Comparison of ENCODE assay signal across 1 mouse cellular context in genomic region chr9:111271056-111271433, GRCm38 (mm10).
TF ChIP-seq lines count a peak whose summit lies in the region.

No protein-coding gene starts in this region.

TF ChIP-seq in CH12.LX, 34 proteins besides CTCF, POLR2A, EP300 and RAD21 (continued from another document):
- TF ChIP-seq CHD1 (IDR thresholded peaks at IDR 0.05; ENCODE audit: low read depth, low read length), result no peak; the same call in 1 of the 2 replicates
- no peak for TF ChIP-seq HCFC1 (IDR thresholded peaks at IDR 0.05; ENCODE audit: low read depth, low read length)
- peak; percentile 67; the same call in 1 of the 2 replicates for TF ChIP-seq MYC (IDR thresholded peaks at IDR 0.05; ENCODE audit: low read depth, low read length)
- peak; percentile 50; the same call in 1 of the 2 replicates for TF ChIP-seq BHLHE40 (IDR thresholded peaks at IDR 0.05; ENCODE audit: low read depth, low read length)
- TF ChIP-seq USF2 (conservative IDR thresholded peaks at IDR 0.05; ENCODE audit: low read depth, low read length), result no peak
- no peak for TF ChIP-seq TCF12 (IDR thresholded peaks at IDR 0.05; ENCODE audit: low read depth, low read length)
- no peak for TF ChIP-seq SMC3 (IDR thresholded peaks at IDR 0.05; ENCODE audit: low read depth, low read length)
- TF ChIP-seq UBTF (IDR thresholded peaks at IDR 0.05; ENCODE audit: low read depth, low read length), result peak; percentile 38; the same call in 1 of the 2 replicates
- no peak for TF ChIP-seq KAT2A (IDR thresholded peaks at IDR 0.05; ENCODE audit: insufficient replicate concordance, low read length)
- no peak for TF ChIP-seq PAX5 (IDR thresholded peaks at IDR 0.05; ENCODE audit: low read length)
- TF ChIP-seq POLR2AphosphoS2 (IDR thresholded peaks at IDR 0.05; ENCODE audit: low read depth, low read length), result no peak
- no peak for TF ChIP-seq ZKSCAN1 (IDR thresholded peaks at IDR 0.05; ENCODE audit: borderline replicate concordance, low read depth, low read length)
TF ChIP-seq in CH12.LX: peak in this region for 4.
